Mouse (Mus musculus) CH12.LX (cell line): ENCODE results near the gene Clcf1. TPM values are rescaled to one million over a fixed set of nuclear protein-coding genes. Genes with fewer than 3 reads are reported as not detected.
A peak's percentile ranks its signal among the peaks of the same experiment; 100 is the strongest.

Source experiments
- DNase-seq: peaks from one replicate; pipeline ENCODE4 v3.0.0-alpha.2; 2013; ENCODE audit errors: extremely low read depth
- H3K27ac ChIP-seq: 2 replicates; pipeline ENCODE4 v1.5.1; 2012; ENCODE audit warnings: low read depth, mild to moderate bottlenecking, control low read depth, moderate library complexity; ENCODE audit not compliant: insufficient read depth
- H3K27me3 ChIP-seq: replicated peaks from 2 replicates; pipeline ENCODE3; 2012; ENCODE audit warnings: inconsistent platforms
- H3K36me3 ChIP-seq, 2 experiments: replicated peaks in 1 of 2; 2 replicates each; pipeline versions ENCODE3 to v1.6.1; 2012; ENCODE audit warnings: inconsistent platforms in 1 of 2, low read length in 1 of 2, mild to moderate bottlenecking in 1 of 2, mixed read lengths in 1 of 2, moderate library complexity in 1 of 2; ENCODE audit not compliant: control insufficient read depth in 1 of 2, insufficient read depth in 1 of 2
- H3K4me1 ChIP-seq, 2 experiments: 2 replicates each; pipeline ENCODE4 v1.6.1; 2012; ENCODE audit warnings: inconsistent platforms in 1 of 2, moderate library complexity in 1 of 2; ENCODE audit not compliant: insufficient read depth in 2 of 2, control insufficient read depth in 1 of 2
- H3K4me2 ChIP-seq: 2 replicates; pipeline ENCODE4 v1.6.1; 2012; ENCODE audit warnings: low read depth, mild to moderate bottlenecking, control low read depth; ENCODE audit not compliant: poor library complexity, insufficient read depth, severe bottlenecking
- H3K4me3 ChIP-seq, 3 experiments: fragments of 150-350 bp in 1 of 3; sonication (generic) in 1 of 3; replicated peaks in 1 of 3; 2 replicates each; pipeline versions ENCODE3 to v1.5.1; 2011 to 2012; ENCODE audit warnings: low read depth in 2 of 3, low read length in 2 of 3, mild to moderate bottlenecking in 2 of 3, moderate library complexity in 2 of 3, control low read depth in 1 of 3, improper control_type of control experiment in 1 of 3, inconsistent platforms in 1 of 3, mixed read lengths in 1 of 3; ENCODE audit not compliant: poor library complexity in 1 of 3
- H3K79me2 ChIP-seq: replicated peaks from 2 replicates; pipeline ENCODE4 v1.6.1; 2012; ENCODE audit warnings: mild to moderate bottlenecking, moderate library complexity; ENCODE audit not compliant: control insufficient read depth, poor library complexity, insufficient read depth, severe bottlenecking; ENCODE audit errors: extremely low read depth
- H3K9ac ChIP-seq: 2 replicates; pipeline ENCODE4 v1.6.1; 2012; ENCODE audit warnings: low read depth, mild to moderate bottlenecking, control low read depth, moderate library complexity; ENCODE audit not compliant: insufficient read depth
- H3K9me3 ChIP-seq: replicated peaks from 2 replicates; pipeline ENCODE3; 2012; ENCODE audit warnings: low read length, inconsistent platforms, mixed read lengths
- CHD1 ChIP-seq: IDR thresholded peaks from 2 replicates; pipeline ENCODE4 v1.6.1; 2012; ENCODE audit warnings: low read depth, low read length, improper control_type of control experiment, inconsistent platforms
- CTCF ChIP-seq, 2 experiments: IDR thresholded peaks in 1 of 2; conservative IDR thresholded peaks in 1 of 2; 2 replicates each; pipeline ENCODE4 v1.5.1; 2011 to 2012; ENCODE audit warnings: low read depth in 2 of 2, low read length in 2 of 2, improper control_type of control experiment in 1 of 2, inconsistent platforms in 1 of 2, mild to moderate bottlenecking in 1 of 2, moderate library complexity in 1 of 2
- ELF1 ChIP-seq: IDR thresholded peaks from 2 replicates; pipeline ENCODE4 v1.6.1; 2014; ENCODE audit warnings: low read depth, mild to moderate bottlenecking, inconsistent platforms, low read length, improper control_type of control experiment
- IRF4 ChIP-seq: IDR thresholded peaks from 2 replicates; pipeline ENCODE4 v1.6.1; 2014; ENCODE audit warnings: low read depth, mild to moderate bottlenecking, inconsistent platforms, low read length, improper control_type of control experiment
- JUND ChIP-seq: conservative IDR thresholded peaks from 2 replicates; pipeline ENCODE4 v1.6.1; 2011; ENCODE audit warnings: low read depth, low read length, improper control_type of control experiment
- MAX ChIP-seq: IDR thresholded peaks from 2 replicates; pipeline ENCODE4 v1.6.1; 2011; ENCODE audit warnings: low read length, improper control_type of control experiment
- MEF2A ChIP-seq: IDR thresholded peaks from 2 replicates; pipeline ENCODE4 v1.6.1; 2014; ENCODE audit warnings: low read depth, mild to moderate bottlenecking, inconsistent platforms, low read length, improper control_type of control experiment, borderline replicate concordance
- NRF1 ChIP-seq: IDR thresholded peaks from 2 replicates; pipeline ENCODE4 v1.6.1; 2014; ENCODE audit warnings: low read depth, mild to moderate bottlenecking, inconsistent platforms, low read length, improper control_type of control experiment, moderate library complexity
- POLR2AphosphoS2 ChIP-seq: IDR thresholded peaks from 2 replicates; pipeline ENCODE4 v1.6.1; 2011; ENCODE audit warnings: low read depth, low read length, improper control_type of control experiment
- TBP ChIP-seq: conservative IDR thresholded peaks from 2 replicates; pipeline ENCODE4 v1.6.1; 2011; ENCODE audit warnings: low read depth, low read length, improper control_type of control experiment
- USF1 ChIP-seq: IDR thresholded peaks from 2 replicates; pipeline ENCODE4 v1.6.1; 2014; ENCODE audit warnings: low read depth, mild to moderate bottlenecking, inconsistent platforms, low read length, improper control_type of control experiment
- ZMIZ1 ChIP-seq: IDR thresholded peaks from 2 replicates; pipeline ENCODE4 v1.6.1; 2012; ENCODE audit warnings: low read depth, mild to moderate bottlenecking, inconsistent platforms, low read length, improper control_type of control experiment
- dilution Hi-C: fragments of 300-500 bp; cut with MboI; formaldehyde crosslinking; loops from 2 replicates; pipeline ENCODE4 v1.14.3; 2020; ENCODE audit warnings: low sequenced_read_pairs; ENCODE audit not compliant: extremely low pct_unique_long_range_greater_than_20kb, extremely low pct_ligation_motif_present
- in situ Hi-C: fragments of 300-500 bp; cut with MboI; formaldehyde crosslinking; loops from 3 replicates; pipeline ENCODE4 v1.14.3; 2019; ENCODE audit warnings: low sequenced_read_pairs, low pct_ligation_motif_present, low pct_unique_long_range_greater_than_20kb, mixed read lengths
- polyA plus RNA-seq: library from polyadenylated mRNA; unstranded; fragments of >175 nt; gene quantifications from 2 replicates; pipeline ENCODE4 v1.2.1, GENCODE M21; 2012; ENCODE audit warnings: low read depth; ENCODE audit not compliant: insufficient read length
- total RNA-seq, 2 experiments: library from RNA; depleted of rRNA; stranded (reverse); fragments of 300-350 nt in 1 of 2; fragments of >200 nt in 1 of 2; gene quantifications; 2 replicates each; pipeline ENCODE4 v1.2.3; 2012 to 2014

Gene Clcf1
- total and polyA plus RNA-seq, 3 experiments, result 0.09 to 1.0 (median 0.28) TPM

DNA sequence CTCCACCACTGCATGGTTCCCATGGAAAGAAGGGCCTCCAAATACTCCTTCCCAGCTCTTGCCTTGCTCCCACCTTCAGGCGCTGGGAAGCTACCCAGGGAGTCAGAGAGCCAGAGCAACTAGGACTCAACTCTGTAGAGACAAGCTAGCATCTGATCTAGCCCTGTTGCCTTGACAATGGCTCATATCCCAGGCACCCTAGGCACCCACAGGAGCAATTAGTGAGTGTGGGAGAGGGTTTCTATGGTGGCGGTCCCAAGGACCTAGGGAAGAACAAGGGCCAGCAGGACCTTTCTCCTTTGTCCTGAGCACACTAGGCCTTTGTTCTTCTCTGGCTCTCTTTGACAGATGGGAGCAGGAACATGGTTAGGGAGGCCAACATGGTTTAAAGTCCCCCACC is 30.3 kb upstream of the Clcf1 start:
- Histone ChIP-seq H3K79me2 (peaks cover 3% of the 10 kb centered on the region; the same call in 1 of the 2 replicates), H3K27me3 (no peaks in the 10 kb centered on the region), H3K36me3 (peaks cover 71 to 95% of the 10 kb centered on the region in 2 experiments), H3K4me3 (no peak overlapping the region), H3K4me1 (peaks cover 17 to 71% of the 10 kb centered on the region in 2 experiments), H3K9me3 (no peaks in the 10 kb centered on the region), H3K27ac (no peak overlapping the region), H3K4me2 (no peak overlapping the region), H3K9ac (no peak overlapping the region)
- TF ChIP-seq MEF2A (no peak), CHD1 (no peak), ZMIZ1 (no peak), POLR2AphosphoS2 (no peak), IRF4 (no peak), MAX (no peak)
- in situ Hi-C loops, result no loop called here
- dilution Hi-C loops, result no loop called here
- no peak for DNase-seq

GRCm38 (mm10) chr19:4184976-4185975 is 28.8 kb upstream of the Clcf1 start:
- no peak overlapping the region for H3K9ac ChIP-seq
- peak overlapping the region in 1 of 3 experiments; percentile 9 for H3K4me3 ChIP-seq
- TF ChIP-seq ELF1, result peak; percentile 41
- TF ChIP-seq TBP, result no peak
- peaks cover 70 to 88% of the 10 kb centered on the region in 2 experiments for H3K36me3 ChIP-seq
- in situ Hi-C loops (no loop called here), dilution Hi-C loops (no loop called here)
- peak; percentile 61 for DNase-seq
- H3K27ac ChIP-seq, result peak overlapping the region; percentile 67
- H3K4me1 ChIP-seq, result peaks cover 28 to 80% of the 10 kb centered on the region in 2 experiments
- peaks cover 19% of the 10 kb centered on the region for H3K79me2 ChIP-seq
- no peaks in the 10 kb centered on the region for H3K9me3 ChIP-seq
- H3K27me3 ChIP-seq, result no peaks in the 10 kb centered on the region
- H3K4me2 ChIP-seq, result no peak overlapping the region

- Histone ChIP-seq H3K4me3 (peak overlapping the region in 1 of 3 experiments; percentile 41), H3K27ac (0 out of 2 replicates have a peak overlapping the region, but pooled peaks have one; percentile 2)
- dilution Hi-C loops, result no loop called here
Measured at GRCm38 (mm10) chr19:4187303-4187702, 26.7 kb upstream of the Clcf1 start.

More at GRCm38 (mm10) chr19:4187303-4187702, 26.7 kb upstream of the Clcf1 start:
- Histone ChIP-seq H3K36me3 (peaks cover 55 to 69% of the 10 kb centered on the region in 2 experiments), H3K27me3 (no peaks in the 10 kb centered on the region), H3K9me3 (no peaks in the 10 kb centered on the region), H3K79me2 (peaks cover 23% of the 10 kb centered on the region), H3K4me2 (peak overlapping the region; percentile 18)
- no peak for DNase-seq
- TF ChIP-seq CTCF (conservative IDR thresholded peaks at IDR 0.05 in 1 of 2, IDR thresholded peaks at IDR 0.05 in 1 of 2; ENCODE audit: low read depth in 2 of 2, low read length in 2 of 2) (no peak), NRF1 (no peak), TBP (no peak), USF1 (no peak), JUND (no peak)
- TF ChIP-seq, all 38 proteins: peak for 0
- H3K9ac ChIP-seq, result no peak overlapping the region
- in situ Hi-C loops, result no loop called here
- peaks cover 27 to 71% of the 10 kb centered on the region in 2 experiments for H3K4me1 ChIP-seq
